Mouse (Mus musculus): ENCODE data around the gene Bcl2l13.
"Not testable (repeated sequence)": the region's sequence is repeated elsewhere in the genome, so short reads cannot be mapped to it uniquely, and the experiment has no call there.

Gene Bcl2l13

GRCm38 (mm10) chr6:120835474-120836374 lies at the start of gene Bcl2l13:
Gene Bcl2l13, plus strand, starts transcription at chr6:120836212.
- DNase-seq (ENCODE audit: low read depth, low spot score) = peak; percentile 77

- DNase-seq (ENCODE audit: low read depth, low spot score) = no peak
These were observed 47.9 kb upstream of the Bcl2l13 start for GRCm38 (mm10) chr6:120788068-120788607.

GRCm38 (mm10) chr6:120788904-120789303 lies 47.1 kb upstream of the Bcl2l13 start:
- no peak for DNase-seq (ENCODE audit: low read depth, low spot score)

GRCm38 (mm10) chr6:120790153-120790552 lies 45.9 kb upstream of the Bcl2l13 start:
- no peak for DNase-seq (ENCODE audit: low read depth, low spot score)

GRCm38 (mm10) chr6:120790717-120791116 lies 45.3 kb upstream of the Bcl2l13 start:
- DNase-seq (ENCODE audit: low read depth, low spot score) = no peak

GRCm38 (mm10) chr6:120792947-120793346 lies 43.1 kb upstream of the Bcl2l13 start:
- no peak for DNase-seq (ENCODE audit: low read depth, low spot score)

GRCm38 (mm10) chr6:120795422-120796086 lies 40.5 kb upstream of the Bcl2l13 start:
- no peak for DNase-seq (ENCODE audit: low read depth, low spot score)

- no peak for DNase-seq (ENCODE audit: low read depth, low spot score)
These were observed 39.9 kb upstream of the Bcl2l13 start for GRCm38 (mm10) chr6:120796111-120796510.

- no peak for DNase-seq (ENCODE audit: low read depth, low spot score)
These were observed 38.0 kb upstream of the Bcl2l13 start for GRCm38 (mm10) chr6:120798019-120798418.

- DNase-seq (ENCODE audit: low read depth, low spot score) = no peak
These were observed 37.1 kb upstream of the Bcl2l13 start for GRCm38 (mm10) chr6:120798905-120799304.

GRCm38 (mm10) chr6:120799581-120800041 lies 36.4 kb upstream of the Bcl2l13 start:
- no peak for DNase-seq (ENCODE audit: low read depth, low spot score)

GRCm38 (mm10) chr6:120806999-120807737 lies 28.8 kb upstream of the Bcl2l13 start:
- no peak for DNase-seq (ENCODE audit: low read depth, low spot score)

GRCm38 (mm10) chr6:120807738-120808081 lies 28.3 kb upstream of the Bcl2l13 start:
- no peak for DNase-seq (ENCODE audit: low read depth, low spot score)

GRCm38 (mm10) chr6:120811999-120812398 lies 24.0 kb upstream of the Bcl2l13 start:
- not testable (repeated sequence) for DNase-seq (ENCODE audit: low read depth, low spot score)

- DNase-seq (ENCODE audit: low read depth, low spot score) = no peak
These were observed 16.7 kb upstream of the Bcl2l13 start for GRCm38 (mm10) chr6:120819294-120819693.

- DNase-seq (ENCODE audit: low read depth, low spot score) = no peak
These were observed 15.9 kb upstream of the Bcl2l13 start for GRCm38 (mm10) chr6:120820144-120820543.

- no peak for DNase-seq (ENCODE audit: low read depth, low spot score)
These were observed 15.1 kb upstream of the Bcl2l13 start for GRCm38 (mm10) chr6:120820941-120821340.

GRCm38 (mm10) chr6:120821715-120822114 lies 14.3 kb upstream of the Bcl2l13 start:
- no peak for DNase-seq (ENCODE audit: low read depth, low spot score)

GRCm38 (mm10) chr6:120822307-120822928 lies 13.6 kb upstream of the Bcl2l13 start, which contains the start of gene Atp6v1e1:
Gene Atp6v1e1, minus strand, starts transcription at chr6:120822793.
- peak; percentile 96 for DNase-seq (ENCODE audit: low read depth, low spot score)

GRCm38 (mm10) chr6:120822937-120823614 lies 12.9 kb upstream of the Bcl2l13 start:
- no peak for DNase-seq (ENCODE audit: low read depth, low spot score)

- no peak for DNase-seq (ENCODE audit: low read depth, low spot score)
These were observed 6.0 kb upstream of the Bcl2l13 start for GRCm38 (mm10) chr6:120830056-120830455.
